Mouse (Mus musculus) midbrain, postnatal 0 days (tissue): ENCODE data around the gene Coa7. TPM values are rescaled to one million over a fixed set of nuclear protein-coding genes. Genes with fewer than 3 reads are reported as not detected.

Experiments used
- ATAC-seq: fragments of 200-750 bp; cut with Nextera tagmentation; 2 replicates; pipeline ENCODE4 v1.8.0; 2017; ENCODE audit warnings: moderate number of reproducible peaks, mild to moderate bottlenecking, moderate TSS enrichment, moderate library complexity; ENCODE audit not compliant: low FRiP score
- DNase-seq: peaks from one replicate; pipeline ENCODE4 v3.0.0-alpha.2; 2015; ENCODE audit warnings: low spot score
- H3K27ac ChIP-seq: fragments of 300-500 bp; sonication (generic); 2 replicates; pipeline ENCODE4 v1.5.1; 2014; ENCODE audit warnings: low read depth, mild to moderate bottlenecking, low read length, mixed read lengths
- H3K27me3 ChIP-seq: fragments of 300-500 bp; sonication (generic); 2 replicates; pipeline ENCODE4 v1.6.1; 2014; ENCODE audit warnings: low read length, control low read depth, mixed read lengths; ENCODE audit not compliant: insufficient read depth
- H3K36me3 ChIP-seq: fragments of 300-500 bp; sonication (generic); 2 replicates; pipeline ENCODE4 v1.6.1; 2014; ENCODE audit warnings: low read length, control low read depth, mixed read lengths; ENCODE audit not compliant: insufficient read depth
- H3K4me1 ChIP-seq: fragments of 300-500 bp; sonication (generic); 2 replicates; pipeline ENCODE4 v1.6.1; 2014; ENCODE audit warnings: mild to moderate bottlenecking, control low read depth, antibody characterized with exemption, low read length, mixed read lengths; ENCODE audit not compliant: insufficient read depth
- H3K4me2 ChIP-seq: fragments of 300-500 bp; sonication (generic); 2 replicates; pipeline ENCODE4 v1.6.1; 2014; ENCODE audit warnings: low read depth, mild to moderate bottlenecking, low read length, mixed read lengths; ENCODE audit not compliant: poor library complexity, severe bottlenecking
- H3K4me3 ChIP-seq: fragments of 300-500 bp; sonication (generic); 2 replicates; pipeline ENCODE4 v1.5.1; 2014; ENCODE audit warnings: low read depth, mild to moderate bottlenecking, low read length, moderate library complexity
- H3K9ac ChIP-seq: fragments of 300-500 bp; sonication (generic); replicated peaks from 2 replicates; pipeline ENCODE4 v1.6.1; 2014; ENCODE audit warnings: mild to moderate bottlenecking, low read length, moderate library complexity, mixed read lengths; ENCODE audit not compliant: poor library complexity, severe bottlenecking
- H3K9me3 ChIP-seq: fragments of 300-500 bp; sonication (generic); 2 replicates; pipeline ENCODE4 v1.6.1; 2016; ENCODE audit warnings: low read length, control low read depth
- CTCF ChIP-seq: IDR thresholded peaks from 2 replicates; pipeline ENCODE4 v1.5.1; 2016; ENCODE audit warnings: antibody characterized with exemption, mild to moderate bottlenecking
- WGBS: fragments of 180-500 bp; shearing (Covaris S2); extraction: QIAGEN DNeasy Blood & Tissue Kit; methylation state at CpG from one replicate; pipeline ENCODE4 v1.1.7; 2014; 5-methylcytosine and 5-hydroxymethylcytosine counted together
- polyA plus RNA-seq: library from polyadenylated mRNA; unstranded; fragments of >200 nt; fragmentation: Nextera tagmentation; extraction: Ambion mirVana; gene quantifications from 2 replicates; pipeline ENCODE4 v1.2.1, GENCODE M21; 2015
- total RNA-seq: library from RNA; depleted of rRNA; stranded (reverse); fragments of >200 nt; gene quantifications from 2 replicates; pipeline ENCODE4 v1.2.3, GENCODE M21; 2014

Coa7 gene
- total and polyA plus RNA-seq, 2 experiments from 2014 or later = 59.5 to 59.6 TPM

DNA sequence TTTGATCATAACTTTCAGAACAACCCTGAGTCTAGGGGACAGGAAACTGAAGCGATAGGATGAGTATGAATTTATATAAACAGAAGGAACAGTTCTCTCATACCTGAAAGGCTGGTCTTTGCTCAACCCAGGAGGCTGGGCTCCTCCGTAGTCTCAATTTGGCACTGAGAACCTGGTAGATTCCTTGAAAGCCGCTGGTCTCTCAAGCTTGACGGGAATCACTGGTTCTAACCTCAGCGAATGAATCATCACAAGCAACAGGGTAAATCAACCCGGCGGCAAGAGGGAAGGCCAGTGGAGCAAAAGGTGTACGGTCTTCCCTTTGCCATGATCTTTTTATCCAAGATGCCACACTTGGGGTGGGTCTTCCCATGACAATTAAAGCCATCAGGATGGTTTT is 29.5 kb downstream of the Coa7 start:
- Histone ChIP-seq H3K4me2 (no peak overlapping the region), H3K27me3 (no peaks in the 10 kb centered on the region), H3K4me1 (peaks cover 18% of the 10 kb centered on the region; the same call in 1 of the 2 replicates), H3K9ac (no peak overlapping the region), H3K4me3 (no peak overlapping the region), H3K27ac (no peak overlapping the region), H3K36me3 (no peaks in the 10 kb centered on the region), H3K9me3 (no peaks in the 10 kb centered on the region)
- 96% methylated on average over 8 of the region's 8 CpGs for WGBS
- no peak for DNase-seq
- no peak for TF ChIP-seq CTCF
- ATAC-seq = no peak

DNA sequence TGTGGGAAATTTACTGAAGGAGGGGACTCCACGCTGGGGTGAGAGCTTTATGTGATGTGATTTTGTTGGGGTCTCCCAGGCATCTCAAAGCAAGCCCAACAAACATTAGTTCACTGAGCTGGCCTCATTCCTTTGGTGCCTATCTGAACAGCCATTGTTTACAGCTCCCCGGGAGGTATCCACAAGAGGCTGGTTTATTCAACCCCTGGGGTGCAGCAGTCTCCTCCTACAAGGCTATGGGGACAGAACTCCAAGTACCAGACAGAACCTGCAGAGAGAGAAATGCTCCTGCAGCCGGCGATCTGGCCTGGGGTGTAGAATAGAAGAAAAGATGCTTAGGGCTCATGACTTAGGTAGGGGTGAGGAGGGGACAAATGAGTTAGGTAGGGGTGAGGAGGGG is 30.6 kb downstream of the Coa7 start:
- WGBS = 19% methylated on average over 4 of the region's 4 CpGs
- peak overlapping the region; percentile 93 for H3K27ac ChIP-seq
- TF ChIP-seq CTCF = no peak

GRCm38 (mm10) chr4:108360136-108361055 is 32.5 kb downstream of the Coa7 start:
- peak; percentile 26 for TF ChIP-seq CTCF
- Histone ChIP-seq H3K36me3 (no peaks in the 10 kb centered on the region), H3K4me2 (peak overlapping the region; percentile 28), H3K4me3 (peak overlapping the region; percentile 10; the same call in 1 of the 2 replicates), H3K4me1 (peaks cover 26% of the 10 kb centered on the region), H3K27me3 (no peaks in the 10 kb centered on the region), H3K9me3 (no peaks in the 10 kb centered on the region), H3K9ac (peak overlapping the region; percentile 29), H3K27ac (peak overlapping the region; percentile 93)
- DNase-seq (peak; percentile 94), ATAC-seq (peak; percentile 91)
- WGBS = 4% methylated on average over 28 of the region's 28 CpGs

More for the DNA sequence above, 30.6 kb downstream of the Coa7 start:
- H3K4me2 ChIP-seq = no peak overlapping the region
- no peak overlapping the region for H3K4me3 ChIP-seq
- no peaks in the 10 kb centered on the region for H3K36me3 ChIP-seq
- H3K27me3 ChIP-seq = no peaks in the 10 kb centered on the region
- no peaks in the 10 kb centered on the region for H3K9me3 ChIP-seq
- DNase-seq = no peak
- no peak for ATAC-seq
- no peak overlapping the region for H3K9ac ChIP-seq
- H3K4me1 ChIP-seq = peaks cover 23% of the 10 kb centered on the region

GRCm38 (mm10) chr4:108362321-108363261 is 34.7 kb downstream of the Coa7 start:
- DNase-seq (no peak), ATAC-seq (no peak)
- WGBS = 7% methylated on average over 18 of the region's 18 CpGs
- no peak for TF ChIP-seq CTCF
- no peaks in the 10 kb centered on the region for H3K9me3 ChIP-seq
- no peaks in the 10 kb centered on the region for H3K36me3 ChIP-seq
- peaks cover 26% of the 10 kb centered on the region for H3K4me1 ChIP-seq
- H3K27ac ChIP-seq = no peak overlapping the region
- no peak overlapping the region for H3K4me3 ChIP-seq
- H3K4me2 ChIP-seq = no peak overlapping the region
- no peak overlapping the region for H3K9ac ChIP-seq
- no peaks in the 10 kb centered on the region for H3K27me3 ChIP-seq

- Histone ChIP-seq H3K36me3 (no peaks in the 10 kb centered on the region), H3K4me3 (no peak overlapping the region), H3K4me1 (peaks cover 22% of the 10 kb centered on the region), H3K9me3 (no peaks in the 10 kb centered on the region), H3K27me3 (no peaks in the 10 kb centered on the region), H3K27ac (no peak overlapping the region), H3K9ac (no peak overlapping the region), H3K4me2 (no peak overlapping the region)
- DNase-seq (no peak), ATAC-seq (no peak)
- WGBS = 18% methylated on average over 7 of the region's 7 CpGs
- TF ChIP-seq CTCF = no peak
These were observed 35.6 kb downstream of the Coa7 start for GRCm38 (mm10) chr4:108363355-108364110.
